Mouse (Mus musculus): ENCODE data around the gene Plekhg1.

GRCm38 (mm10) chr10:4006296-4007015 is 266.3 kb downstream of the Plekhg1 start:
- TF ChIP-seq CTCF (IDR thresholded peaks at IDR 0.05) (no peak), EP300 (IDR thresholded peaks at IDR 0.05) (no peak; the same call in 1 of the 2 replicates)

Measured in lung, postnatal 0 days (tissue).